Mouse (Mus musculus) frontal cortex, postnatal 25 days (tissue): ENCODE results near the gene Nexn.

Source experiments
- DNase-seq, 2 experiments: peaks; one replicate each; pipeline ENCODE4 v3.0.0; 2022; ENCODE audit warnings: low spot score in 2 of 2

Nexn gene

GRCm38 (mm10) chr3:152235805-152236204 is 30.3 kb downstream of the Nexn start:
- DNase-seq, result no peak

GRCm38 (mm10) chr3:152235238-152235637 is 30.9 kb downstream of the Nexn start:
- no peak for DNase-seq

DNA sequence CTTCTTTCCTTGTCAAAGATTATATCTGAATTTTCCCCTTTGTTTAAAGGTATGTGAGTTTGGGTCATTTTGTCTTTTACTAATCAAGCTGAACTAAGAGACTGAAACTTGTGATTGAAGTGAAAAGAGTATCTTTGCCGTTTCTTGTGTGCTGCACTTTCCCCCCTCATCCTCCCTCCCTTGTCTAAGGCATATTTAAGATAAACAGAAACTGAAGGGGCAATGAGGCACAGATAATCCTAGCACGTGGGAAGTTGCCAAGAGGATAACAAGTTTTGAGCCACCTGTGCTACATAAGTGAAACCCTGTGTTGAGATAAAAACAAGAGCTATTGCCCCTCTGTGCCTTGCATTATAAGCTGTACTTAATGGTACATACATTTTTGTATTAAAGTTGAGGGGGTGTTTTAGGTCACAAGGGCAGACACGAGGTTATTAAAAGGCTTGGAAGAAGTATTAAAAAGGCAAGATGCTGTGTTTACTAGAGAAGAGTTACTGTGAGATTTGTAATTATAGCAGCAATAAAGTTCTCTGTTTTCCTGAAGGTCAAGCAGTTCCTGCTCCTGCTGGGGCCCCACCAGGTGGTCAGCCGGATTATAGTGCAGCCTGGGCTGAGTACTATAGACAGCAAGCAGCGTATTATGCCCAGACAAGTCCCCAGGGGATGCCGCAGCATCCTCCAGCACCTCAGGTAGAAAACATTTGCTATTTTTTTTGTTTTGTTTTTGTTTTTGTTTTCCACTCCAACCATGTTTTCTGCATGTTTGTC is 34.6 kb downstream of the Nexn start:
- DNase-seq, result no peak

GRCm38 (mm10) chr3:152229271-152229670 is 36.9 kb downstream of the Nexn start:
- DNase-seq, result no peak

DNA sequence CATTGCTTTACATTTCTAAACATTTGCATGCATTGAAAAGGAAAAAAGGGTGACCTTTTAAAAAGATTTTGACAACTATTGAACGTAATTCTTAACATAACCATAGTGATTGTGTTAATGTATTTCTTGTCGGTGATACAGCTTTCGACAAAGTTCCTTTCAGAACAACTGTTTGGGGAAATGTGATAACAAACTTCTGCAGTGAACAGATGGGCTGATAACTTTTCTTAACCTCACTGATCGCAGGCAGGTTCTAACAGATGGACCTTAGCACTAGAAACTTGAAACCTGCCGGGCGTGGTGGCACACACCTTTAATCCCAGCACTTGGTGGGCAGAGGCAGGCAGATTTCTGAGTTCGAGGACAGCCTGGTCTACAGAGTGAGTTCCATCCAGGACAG is 37.3 kb downstream of the Nexn start:
- no peak for DNase-seq

- DNase-seq, result no peak
Measured at GRCm38 (mm10) chr3:152225906-152226305, 40.2 kb downstream of the Nexn start.

GRCm38 (mm10) chr3:152224918-152225317 is 41.2 kb downstream of the Nexn start:
- no peak for DNase-seq

DNA sequence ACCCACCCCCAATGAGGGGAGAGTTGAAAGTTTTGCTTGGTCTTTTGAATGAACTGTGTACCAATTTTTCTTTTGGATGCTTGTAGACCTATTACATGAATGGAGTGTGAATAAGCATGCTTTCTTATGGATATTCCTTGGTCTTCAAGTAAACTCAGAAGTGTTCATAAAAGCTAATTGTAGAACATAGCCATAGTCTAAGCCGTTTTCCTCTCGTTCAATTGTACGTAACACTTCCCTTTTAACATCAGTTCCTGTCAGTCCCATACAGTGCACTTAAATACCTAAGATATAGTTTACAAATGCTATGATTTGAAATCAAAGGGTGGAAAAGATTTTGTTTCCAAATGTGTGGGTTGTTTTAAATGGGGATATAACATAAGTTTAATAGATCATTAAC is 52.7 kb downstream of the Nexn start:
- no peak for DNase-seq

GRCm38 (mm10) chr3:152211731-152212279 is 54.3 kb downstream of the Nexn start:
- DNase-seq, result no peak

DNA sequence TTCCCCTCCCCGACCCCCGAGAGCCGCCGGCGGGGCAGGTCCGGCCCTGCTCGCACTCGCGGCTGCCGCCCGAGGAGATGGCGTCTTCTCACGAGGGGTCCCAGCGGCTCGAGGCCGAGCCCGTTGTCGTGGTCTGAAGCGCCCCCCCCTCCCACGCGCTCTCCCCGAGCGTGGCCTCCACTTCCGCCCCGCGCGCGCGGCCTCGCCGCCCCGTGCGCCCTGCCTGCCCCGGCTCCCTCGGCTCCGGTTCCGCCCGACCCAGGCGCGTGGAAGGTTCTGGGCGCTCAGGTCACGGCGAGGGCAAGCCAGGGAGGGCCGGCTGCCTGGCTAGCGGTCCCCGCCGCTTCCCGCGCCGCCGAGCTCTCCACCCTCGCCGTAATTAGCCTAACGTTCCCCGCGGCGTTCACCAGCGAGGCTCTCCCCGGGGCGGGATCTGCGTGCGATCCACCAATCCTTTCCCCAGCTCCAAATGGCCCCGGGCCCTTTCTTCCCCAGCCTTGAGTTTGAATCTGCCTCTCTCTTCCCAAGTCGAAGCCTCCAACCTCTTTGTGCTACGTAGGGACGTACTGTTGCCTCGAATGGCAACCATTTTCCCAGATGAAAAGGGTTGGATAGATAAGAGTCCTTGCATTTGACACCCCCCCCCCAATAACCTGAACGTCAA is 55.3 kb downstream of the Nexn start:
- DNase-seq, result peak; percentile 48 to 54

GRCm38 (mm10) chr3:152209967-152210634 is 56.0 kb downstream of the Nexn start, which contains the start of the genes Dnajb4 and Fubp1:
TSS of gene Dnajb4 (minus strand) at chr3:152210302.
TSS of gene Fubp1 (plus strand) at chr3:152210422.
- peak; percentile 97 to 99 for DNase-seq

GRCm38 (mm10) chr3:152209177-152209966 is 56.8 kb downstream of the Nexn start:
- no peak for DNase-seq

DNA sequence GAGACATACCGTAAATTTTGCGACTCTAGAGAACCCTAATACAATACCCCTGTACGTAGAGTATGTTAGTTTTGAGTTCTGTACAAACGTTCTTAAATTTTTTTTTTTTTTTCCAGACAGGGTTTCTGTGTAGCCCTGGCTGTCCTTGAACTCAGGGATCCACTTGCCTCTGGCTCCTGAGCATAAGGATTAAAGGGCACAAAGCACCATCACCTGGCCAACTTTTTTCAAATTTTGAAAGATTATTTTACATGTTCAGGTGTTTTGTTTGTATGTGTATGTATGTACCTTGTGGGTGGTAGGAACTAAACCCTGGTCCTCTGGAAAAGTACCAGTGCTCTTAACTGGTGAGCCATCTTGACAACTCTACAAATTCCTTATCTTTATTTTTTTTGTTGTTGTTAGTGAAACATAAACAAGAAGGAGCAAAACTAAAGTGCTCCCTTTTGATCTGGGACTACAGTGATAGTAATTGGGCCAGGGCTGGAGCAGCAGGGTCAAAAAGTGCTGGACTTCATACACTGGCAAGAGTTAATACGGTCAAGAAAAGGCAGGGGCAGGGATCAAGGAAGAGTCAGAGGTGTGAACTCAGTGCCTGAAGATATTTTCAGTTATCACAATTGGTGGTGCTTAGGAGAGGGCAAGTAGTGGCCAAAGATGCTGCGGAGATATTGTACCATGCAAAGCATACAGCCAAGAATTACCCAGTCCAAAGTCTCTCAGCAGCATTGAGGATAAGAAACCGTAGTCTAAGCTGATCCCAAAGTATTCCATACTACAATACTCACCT is 57.9 kb downstream of the Nexn start:
- no peak for DNase-seq

DNA sequence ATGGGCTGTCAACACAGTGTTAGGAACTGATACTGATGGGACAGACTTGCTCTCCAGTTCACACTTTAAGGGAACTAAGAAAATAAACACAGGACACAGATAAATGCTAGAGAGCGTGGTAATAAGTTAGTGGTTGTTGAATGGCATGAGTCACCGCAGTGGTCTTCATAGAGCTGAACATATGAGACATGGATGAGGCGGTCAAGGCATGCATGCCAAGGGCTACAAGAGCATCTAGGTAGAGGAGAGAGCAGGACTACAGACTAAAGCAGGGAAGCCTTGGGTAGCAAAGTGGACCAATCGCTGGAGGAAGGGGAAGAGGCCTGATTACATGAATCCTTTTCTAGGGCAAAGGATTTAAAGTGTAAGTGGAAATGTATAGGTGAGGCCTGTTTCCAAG is 59.0 kb downstream of the Nexn start:
- no peak for DNase-seq

DNA sequence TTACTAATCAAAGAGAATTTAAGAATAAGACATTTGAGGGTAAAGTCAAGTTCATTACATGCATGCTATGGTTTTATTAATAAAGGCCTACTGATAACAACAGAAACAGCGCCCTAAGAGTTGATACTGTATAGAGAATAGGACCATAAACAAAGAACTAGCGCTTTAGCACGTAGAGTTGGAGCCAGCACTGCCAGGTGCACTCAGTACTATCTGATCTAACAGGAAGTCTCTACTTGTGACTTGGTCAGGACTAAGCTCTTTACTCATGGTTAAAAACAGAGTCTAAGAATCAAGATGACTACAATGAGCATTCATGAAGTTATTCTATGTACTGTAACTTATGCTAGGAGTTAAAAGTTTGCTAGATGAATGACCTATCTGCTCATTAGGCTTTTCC is 61.6 kb downstream of the Nexn start:
- no peak for DNase-seq

GRCm38 (mm10) chr3:152203996-152204395 is 62.2 kb downstream of the Nexn start:
- DNase-seq, result no peak

DNA sequence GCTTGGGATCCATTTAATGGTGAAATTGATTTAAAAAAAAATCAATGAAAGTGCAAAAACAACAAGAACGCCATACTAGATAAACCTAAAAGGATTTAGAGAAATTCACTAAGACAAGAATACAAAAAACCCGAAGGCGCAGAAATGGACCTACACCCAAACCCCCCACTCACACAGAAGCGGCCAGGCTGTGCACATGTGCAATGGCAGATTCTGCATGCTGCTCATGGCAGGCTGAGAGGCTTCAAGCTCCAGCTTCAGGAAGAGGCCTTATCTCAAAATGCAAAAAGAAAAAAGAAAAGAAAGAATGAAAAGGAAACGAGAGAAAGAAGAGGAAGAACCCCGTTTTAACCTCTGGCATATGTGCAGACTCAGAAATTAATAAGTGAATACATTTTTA is 62.7 kb downstream of the Nexn start:
- no peak for DNase-seq

- no peak for DNase-seq
Measured at GRCm38 (mm10) chr3:152202942-152203341, 63.2 kb downstream of the Nexn start.

GRCm38 (mm10) chr3:152201651-152202050 is 64.5 kb downstream of the Nexn start:
- no peak for DNase-seq

DNA sequence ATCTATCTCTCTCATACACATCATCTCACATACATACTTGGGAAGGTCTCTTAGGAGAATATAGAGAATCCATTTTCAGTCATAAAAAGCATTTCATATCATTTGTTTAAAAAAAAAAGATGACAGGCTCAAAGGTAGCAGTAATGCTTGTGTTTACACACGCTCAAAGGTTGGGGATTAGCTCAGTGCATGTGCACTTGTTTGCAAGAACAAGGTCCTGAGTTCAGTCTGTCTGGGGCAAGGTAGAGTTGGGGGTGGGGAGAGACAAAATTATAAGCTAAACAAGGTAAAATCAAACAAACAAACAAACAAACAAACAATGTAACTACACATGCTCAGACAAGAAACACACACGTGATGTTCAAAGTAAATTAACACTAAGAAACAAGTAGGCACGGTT is 65.0 kb downstream of the Nexn start:
- DNase-seq, result no peak

- DNase-seq, result no peak
Measured at GRCm38 (mm10) chr3:152199125-152199524, 67.0 kb downstream of the Nexn start.
